Mouse (Mus musculus) midbrain, embryonic 15.5 days (tissue): ENCODE measurements at regions not wholly inside any gene's neighbourhood (a gene's known extent, or its start where the extent isn't known, plus 50 kb on each side); places are given as distances from the start of the nearest gene placed in this dataset.

Experiments used
- ATAC-seq: fragments of 200-750 bp; cut with Nextera tagmentation; replicated peaks from 2 replicates; pipeline ENCODE4 v1.8.0; 2017; ENCODE audit warnings: moderate TSS enrichment
- H3K27ac ChIP-seq: fragments of 300-500 bp; sonication (generic); 2 replicates; pipeline ENCODE4 v1.5.1; 2015; ENCODE audit warnings: mild to moderate bottlenecking, inconsistent platforms
- H3K27me3 ChIP-seq: fragments of 300-500 bp; sonication (generic); replicated peaks from 2 replicates; pipeline ENCODE4 v1.6.1; 2015; ENCODE audit warnings: inconsistent platforms
- H3K36me3 ChIP-seq: fragments of 300-500 bp; sonication (generic); replicated peaks from 2 replicates; pipeline ENCODE4 v1.6.1; 2015; ENCODE audit warnings: inconsistent platforms
- H3K4me1 ChIP-seq: fragments of 300-500 bp; sonication (generic); 2 replicates; pipeline ENCODE4 v1.6.1; 2015; ENCODE audit warnings: inconsistent platforms
- H3K4me2 ChIP-seq: fragments of 300-500 bp; sonication (generic); 2 replicates; pipeline ENCODE4 v1.6.1; 2015; ENCODE audit warnings: inconsistent platforms, mild to moderate bottlenecking, moderate library complexity
- H3K4me3 ChIP-seq: fragments of 300-500 bp; sonication (generic); 2 replicates; pipeline ENCODE4 v1.5.1; 2015; ENCODE audit warnings: mild to moderate bottlenecking, inconsistent platforms
- H3K9ac ChIP-seq: fragments of 300-500 bp; sonication (generic); 2 replicates; pipeline ENCODE4 v1.6.1; 2015; ENCODE audit warnings: mild to moderate bottlenecking, inconsistent platforms
- H3K9me3 ChIP-seq: fragments of 300-500 bp; sonication (generic); 2 replicates; pipeline ENCODE4 v1.6.1; 2016; ENCODE audit warnings: inconsistent platforms
- WGBS: fragments of 180-500 bp; shearing (Covaris S2); methylation state at CpG from one replicate; pipeline ENCODE4 v1.1.7; 2015; ENCODE audit warnings: mixed read lengths; 5-methylcytosine and 5-hydroxymethylcytosine counted together

GRCm38 (mm10) chr10:26611246-26611645 is 142.0 kb upstream of the Arhgap18 start:
- Histone ChIP-seq H3K27me3 (no peaks in the 10 kb centered on the region), H3K27ac (no peak overlapping the region)

GRCm38 (mm10) chr10:26630196-26630760 is 122.9 kb upstream of the Arhgap18 start:
- peak; percentile 52; the same call in 1 of the 2 replicates for ATAC-seq
- Histone ChIP-seq H3K4me1 (no peaks in the 10 kb centered on the region), H3K4me2 (no peak overlapping the region), H3K9ac (no peak overlapping the region), H3K36me3 (no peaks in the 10 kb centered on the region), H3K27me3 (no peaks in the 10 kb centered on the region), H3K27ac (no peak overlapping the region), H3K9me3 (no peaks in the 10 kb centered on the region), H3K4me3 (no peak overlapping the region)
- 72% methylated on average over 4 of the region's 4 CpGs for WGBS

More at GRCm38 (mm10) chr10:26611246-26611645, 142.0 kb upstream of the Arhgap18 start:
- Histone ChIP-seq H3K4me2 (no peak overlapping the region), H3K9me3 (no peaks in the 10 kb centered on the region), H3K4me1 (no peaks in the 10 kb centered on the region), H3K36me3 (no peaks in the 10 kb centered on the region), H3K9ac (no peak overlapping the region), H3K4me3 (no peak overlapping the region)
- ATAC-seq = no peak

GRCm38 (mm10) chr10:26632266-26632665 is 121.0 kb upstream of the Arhgap18 start:
- Histone ChIP-seq H3K9me3 (no peaks in the 10 kb centered on the region), H3K27ac (no peak overlapping the region), H3K4me3 (no peak overlapping the region), H3K9ac (no peak overlapping the region), H3K4me2 (no peak overlapping the region), H3K36me3 (no peaks in the 10 kb centered on the region), H3K27me3 (no peaks in the 10 kb centered on the region), H3K4me1 (no peaks in the 10 kb centered on the region)
- WGBS = 89% methylated on average over 5 of the region's 5 CpGs
- ATAC-seq = no peak

GRCm38 (mm10) chr10:26637459-26637858 is 115.8 kb upstream of the Arhgap18 start:
- no peaks in the 10 kb centered on the region for H3K9me3 ChIP-seq
- no peaks in the 10 kb centered on the region for H3K36me3 ChIP-seq
- no peak overlapping the region for H3K4me2 ChIP-seq
- H3K9ac ChIP-seq = no peak overlapping the region
- no peak overlapping the region for H3K27ac ChIP-seq
- no peak for ATAC-seq
- H3K27me3 ChIP-seq = no peaks in the 10 kb centered on the region
- H3K4me1 ChIP-seq = 0 out of 2 replicates have a peak, but pooled peaks cover 5% of the 10 kb centered on the region
- WGBS = 22% methylated on average over 3 of the region's 3 CpGs
- H3K4me3 ChIP-seq = no peak overlapping the region

GRCm38 (mm10) chr10:26638056-26638455 is 115.2 kb upstream of the Arhgap18 start:
- no peak for ATAC-seq
- WGBS = 61% methylated on average over 4 of the region's 4 CpGs
- Histone ChIP-seq H3K9me3 (no peaks in the 10 kb centered on the region), H3K4me3 (no peak overlapping the region), H3K27me3 (no peaks in the 10 kb centered on the region), H3K9ac (no peak overlapping the region), H3K36me3 (no peaks in the 10 kb centered on the region), H3K4me2 (no peak overlapping the region), H3K27ac (no peak overlapping the region), H3K4me1 (0 out of 2 replicates have a peak, but pooled peaks cover 5% of the 10 kb centered on the region)

GRCm38 (mm10) chr10:26639118-26639517 is 114.1 kb upstream of the Arhgap18 start:
- Histone ChIP-seq H3K27ac (no peak overlapping the region), H3K27me3 (no peaks in the 10 kb centered on the region), H3K36me3 (no peaks in the 10 kb centered on the region), H3K4me1 (0 out of 2 replicates have a peak, but pooled peaks cover 5% of the 10 kb centered on the region), H3K9ac (no peak overlapping the region), H3K4me3 (no peak overlapping the region), H3K9me3 (no peaks in the 10 kb centered on the region), H3K4me2 (no peak overlapping the region)
- WGBS = 39% methylated on average over 3 of the region's 3 CpGs
- ATAC-seq = peak; percentile 66; the same call in 1 of the 2 replicates

GRCm38 (mm10) chr10:26653103-26653502 is 100.1 kb upstream of the Arhgap18 start:
- no peaks in the 10 kb centered on the region for H3K9me3 ChIP-seq
- WGBS = 65% methylated on average over 1 of the region's 1 CpGs

GRCm38 (mm10) chr10:26664270-26664669 is 89.0 kb upstream of the Arhgap18 start:
- Histone ChIP-seq H3K36me3 (no peaks in the 10 kb centered on the region), H3K9me3 (no peaks in the 10 kb centered on the region), H3K27me3 (no peaks in the 10 kb centered on the region), H3K4me1 (no peaks in the 10 kb centered on the region), H3K4me2 (no peak overlapping the region), H3K27ac (no peak overlapping the region), H3K4me3 (no peak overlapping the region), H3K9ac (no peak overlapping the region)
- ATAC-seq = no peak

More at GRCm38 (mm10) chr10:26653103-26653502, 100.1 kb upstream of the Arhgap18 start:
- Histone ChIP-seq H3K36me3 (no peaks in the 10 kb centered on the region), H3K4me1 (no peaks in the 10 kb centered on the region), H3K27me3 (no peaks in the 10 kb centered on the region), H3K4me3 (no peak overlapping the region), H3K4me2 (no peak overlapping the region), H3K9ac (no peak overlapping the region), H3K27ac (no peak overlapping the region)
- no peak for ATAC-seq

GRCm38 (mm10) chr10:26679500-26680227 is 73.6 kb upstream of the Arhgap18 start:
- Histone ChIP-seq H3K27me3 (no peaks in the 10 kb centered on the region), H3K4me2 (no peak overlapping the region), H3K36me3 (no peaks in the 10 kb centered on the region), H3K9ac (no peak overlapping the region), H3K4me1 (no peaks in the 10 kb centered on the region), H3K9me3 (no peaks in the 10 kb centered on the region), H3K27ac (no peak overlapping the region), H3K4me3 (no peak overlapping the region)
- 41% methylated on average over 4 of the region's 4 CpGs for WGBS
- no peak for ATAC-seq

GRCm38 (mm10) chr10:26694761-26695160 is 58.5 kb upstream of the Arhgap18 start:
- Histone ChIP-seq H3K4me1 (0 out of 2 replicates have a peak, but pooled peaks cover 5% of the 10 kb centered on the region), H3K36me3 (no peaks in the 10 kb centered on the region), H3K4me2 (peak overlapping the region; percentile 72), H3K27ac (peak overlapping the region; percentile 87; the same call in 1 of the 2 replicates), H3K27me3 (no peaks in the 10 kb centered on the region), H3K9ac (peak overlapping the region; percentile 73; the same call in 1 of the 2 replicates), H3K9me3 (no peaks in the 10 kb centered on the region), H3K4me3 (peak overlapping the region; percentile 58)
- WGBS = 41% methylated on average over 2 of the region's 2 CpGs
- peak; percentile 41 for ATAC-seq

GRCm38 (mm10) chr10:26695212-26695933 is 57.8 kb upstream of the Arhgap18 start:
- Histone ChIP-seq H3K4me3 (peak overlapping the region; percentile 58), H3K4me2 (peak overlapping the region; percentile 72), H3K4me1 (0 out of 2 replicates have a peak, but pooled peaks cover 5% of the 10 kb centered on the region), H3K9me3 (no peaks in the 10 kb centered on the region), H3K27ac (peak overlapping the region; percentile 87), H3K9ac (peak overlapping the region; percentile 73), H3K36me3 (no peaks in the 10 kb centered on the region), H3K27me3 (no peaks in the 10 kb centered on the region)
- WGBS = under 1% methylated on average over 25 of the region's 25 CpGs
- ATAC-seq = peak; percentile 99
